Mouse (Mus musculus) liver, postnatal 0 days (tissue): ENCODE results near the gene Ngef.

Experiments used
- CTCF ChIP-seq: sonication (generic); IDR thresholded peaks from 2 replicates; pipeline ENCODE4 v1.5.1; 2016; ENCODE audit warnings: antibody characterized with exemption, low read depth
- EP300 ChIP-seq: IDR thresholded peaks from 2 replicates; pipeline ENCODE4 v1.6.1; 2016; ENCODE audit warnings: antibody characterized with exemption, low read depth, mild to moderate bottlenecking

GRCm38 (mm10) chr1:87449432-87449831 lies 124.2 kb downstream of the Ngef start:
- no peak for TF ChIP-seq CTCF
- no peak for TF ChIP-seq EP300
